Mouse (Mus musculus) left cerebral cortex, adult 8-10 months (tissue): ENCODE measurements around the gene Tpd52l2. TPM values are rescaled to one million over a fixed set of nuclear protein-coding genes. Genes with fewer than 3 reads are reported as not detected.
"Not testable (repeated sequence)": the region's sequence is repeated elsewhere in the genome, so short reads cannot be mapped to it uniquely, and the experiment has no call there.

Experiments used
- DNase-seq, 2 experiments: peaks; one replicate each; pipeline ENCODE4 v3.0.0; 2022; ENCODE audit warnings: low spot score in 2 of 2
- total RNA-seq, 4 experiments: library from RNA; stranded (reverse); gene quantifications; 2 replicates each; pipeline ENCODE4 v1.2.4; 2022

The Tpd52l2 gene
- total RNA-seq, 4 experiments from 2014 or later, result 71.5 to 81.3 (median 74.0) TPM

DNA sequence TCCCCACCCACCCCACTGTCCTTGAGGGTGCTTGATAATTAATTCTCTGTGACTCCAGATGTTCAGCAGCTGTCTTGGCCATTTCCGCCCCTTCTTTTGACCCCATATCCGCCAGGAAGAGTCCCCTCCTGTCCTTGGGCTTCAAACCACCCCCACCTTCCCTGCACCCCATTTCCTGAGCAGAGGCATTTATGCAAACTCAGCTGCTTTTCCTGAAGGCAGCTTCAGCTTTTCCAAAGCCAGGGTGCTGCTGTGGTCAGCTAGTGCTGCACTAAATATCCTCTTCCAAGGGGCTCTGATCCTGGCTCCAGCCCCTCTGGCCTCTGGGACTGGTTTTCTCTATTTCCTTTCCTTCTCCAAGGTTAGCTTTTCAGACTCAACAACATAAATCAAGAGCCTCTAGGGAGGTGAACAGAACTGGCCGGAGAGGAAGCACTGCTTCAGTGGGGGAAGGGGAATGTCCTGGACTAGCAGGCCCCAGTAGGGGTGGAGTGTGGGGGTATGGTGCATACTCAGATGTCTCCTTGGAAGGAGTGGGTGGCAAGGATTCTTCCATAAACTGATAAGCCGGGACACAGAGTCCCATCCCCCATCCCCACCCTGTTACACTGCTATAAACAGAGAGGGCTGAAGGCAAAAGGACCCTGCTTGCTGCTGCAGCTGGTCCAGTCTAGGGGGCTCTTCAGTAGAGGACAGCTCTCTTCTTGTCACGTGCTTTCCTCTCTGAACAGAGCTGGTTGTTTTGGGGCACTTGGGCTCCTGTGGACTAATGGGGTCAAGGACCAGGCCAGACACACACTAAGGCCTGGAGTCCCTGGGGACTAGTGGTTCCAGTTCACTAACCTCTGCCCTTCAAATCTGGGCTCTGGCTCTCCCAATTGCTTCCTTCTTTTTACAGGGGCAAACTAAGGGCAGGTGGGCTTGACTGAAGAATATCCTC, 9.3 kb upstream of the Tpd52l2 start:
- no peak for DNase-seq

DNA sequence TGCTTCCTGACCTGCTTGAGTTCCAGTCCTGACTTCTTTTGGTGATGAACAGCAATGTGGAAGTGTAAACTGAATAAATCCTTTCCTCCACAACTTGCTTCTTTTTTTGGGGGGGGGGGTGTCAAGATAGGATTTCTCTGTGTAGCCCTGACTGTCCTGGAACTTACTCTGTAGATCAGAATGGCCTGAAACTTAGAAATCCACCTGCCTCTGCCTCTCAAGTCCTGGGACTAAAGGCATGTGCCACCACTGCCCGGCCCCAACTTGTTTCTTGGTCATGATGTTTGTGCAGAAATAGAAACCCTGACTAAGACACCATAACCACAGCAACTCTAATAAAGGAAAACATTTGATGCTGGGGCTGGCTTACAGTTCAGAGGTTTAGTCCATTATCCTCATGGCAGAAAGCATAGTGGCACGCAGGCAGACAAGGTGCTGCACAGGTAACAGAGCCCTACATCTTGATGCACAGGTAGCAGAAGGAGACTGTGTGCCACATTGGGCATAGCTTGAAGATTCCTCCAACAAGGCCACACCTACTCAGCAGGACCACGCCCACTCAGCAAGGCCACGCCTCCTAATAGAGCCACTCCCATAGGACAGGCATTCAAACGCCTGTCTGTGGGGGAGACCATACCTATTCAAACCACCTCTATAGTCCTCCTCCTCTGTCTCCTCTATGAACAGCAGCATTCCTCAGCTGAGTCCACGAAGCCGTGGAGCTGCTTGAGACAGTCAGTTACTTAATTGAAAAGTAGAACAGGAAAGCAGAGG, 5.3 kb upstream of the Tpd52l2 start:
- DNase-seq, result no peak

DNA sequence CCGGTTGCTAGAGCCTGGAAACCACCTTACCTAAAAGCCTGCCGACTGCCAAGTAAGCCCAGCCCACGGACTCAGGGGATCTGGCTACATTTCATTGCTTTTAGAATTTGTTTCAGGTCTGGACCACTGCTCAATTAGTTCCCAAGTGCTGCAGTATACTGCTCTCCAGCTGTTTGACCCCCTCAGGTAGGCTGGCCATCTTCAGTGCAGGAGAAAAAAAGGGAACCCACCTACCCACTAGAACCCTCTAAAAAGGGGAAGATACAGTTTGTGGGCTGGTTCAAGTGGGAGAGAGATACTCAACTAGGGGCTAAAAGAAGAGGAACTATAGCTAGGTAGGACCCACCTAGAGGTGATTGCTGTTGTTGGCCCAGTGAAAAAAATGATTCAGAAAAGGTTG, 4.7 kb upstream of the Tpd52l2 start:
- DNase-seq, result no peak

DNA sequence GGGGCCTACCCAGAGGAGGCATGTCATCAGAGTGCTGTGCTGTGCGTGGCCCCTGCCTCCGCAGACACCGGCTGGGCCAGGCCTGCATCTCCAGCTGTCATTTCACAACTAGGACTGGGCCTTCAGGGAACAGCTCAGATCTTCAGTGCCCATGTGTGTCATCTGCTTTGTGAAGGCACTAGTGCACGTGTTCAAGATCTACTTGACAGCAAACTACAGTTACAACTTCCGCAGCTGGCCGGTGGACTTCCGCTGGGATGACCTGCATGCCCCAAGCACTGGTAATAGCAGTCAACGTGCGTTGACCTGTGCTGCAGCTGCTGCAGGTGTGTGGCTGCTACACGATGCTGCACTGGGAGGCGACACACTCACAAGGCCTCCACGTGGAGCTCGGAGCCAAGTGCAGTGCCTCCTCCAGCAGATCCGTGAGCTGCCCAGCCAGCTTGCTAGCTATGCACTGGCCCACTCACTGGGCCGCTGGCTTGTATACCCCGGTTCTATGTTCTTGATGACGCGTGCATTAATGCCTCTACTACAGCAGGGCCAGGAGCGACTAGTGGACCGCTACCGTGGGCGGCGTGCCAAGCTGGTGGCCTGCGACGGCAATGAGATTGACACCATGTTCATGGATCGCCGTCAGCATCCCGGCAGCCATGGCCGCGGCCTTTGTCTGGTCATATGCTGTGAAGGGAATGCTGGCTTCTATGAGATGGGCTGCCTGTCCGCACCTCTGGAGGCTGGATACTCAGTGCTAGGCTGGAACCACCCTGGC, 3.6 kb upstream of the Tpd52l2 start, which contains the start of gene Abhd16b:
TSS of gene Abhd16b (plus strand) at position 51 of the 772 bp plus-strand sequence.
- DNase-seq, result no peak

DNA sequence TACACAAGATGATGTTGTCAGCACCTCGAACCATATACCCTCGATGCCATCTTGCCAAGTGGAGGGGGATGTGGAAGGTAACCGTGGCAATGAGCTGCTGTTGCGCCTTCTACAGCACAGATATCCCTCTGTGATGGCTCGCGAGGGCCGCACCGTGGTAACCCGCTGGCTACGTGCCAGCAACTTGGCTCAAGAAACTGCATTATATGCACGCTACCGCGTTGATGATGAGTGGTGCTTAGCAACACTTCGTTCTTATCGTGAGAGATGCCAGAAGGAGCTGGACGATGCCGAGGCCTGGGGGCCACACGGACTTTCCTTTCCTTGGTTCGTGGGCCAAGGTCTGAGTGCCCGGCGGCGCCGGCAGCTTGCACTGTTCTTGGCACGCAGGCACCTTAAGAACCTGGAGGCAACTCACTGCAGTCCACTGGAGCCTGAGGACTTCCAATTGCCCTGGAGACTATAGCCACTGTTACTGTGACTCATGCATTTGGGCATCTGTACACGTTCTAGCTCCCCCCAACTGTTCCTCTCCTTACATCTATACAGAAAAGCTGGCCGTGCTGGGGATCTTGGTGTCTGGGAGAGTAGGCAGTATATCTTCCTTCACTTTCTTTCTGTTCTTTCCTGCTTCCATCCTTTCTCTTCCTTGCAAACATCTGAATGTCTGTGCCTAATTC, 2.5 kb upstream of the Tpd52l2 start:
- DNase-seq, result no peak

DNA sequence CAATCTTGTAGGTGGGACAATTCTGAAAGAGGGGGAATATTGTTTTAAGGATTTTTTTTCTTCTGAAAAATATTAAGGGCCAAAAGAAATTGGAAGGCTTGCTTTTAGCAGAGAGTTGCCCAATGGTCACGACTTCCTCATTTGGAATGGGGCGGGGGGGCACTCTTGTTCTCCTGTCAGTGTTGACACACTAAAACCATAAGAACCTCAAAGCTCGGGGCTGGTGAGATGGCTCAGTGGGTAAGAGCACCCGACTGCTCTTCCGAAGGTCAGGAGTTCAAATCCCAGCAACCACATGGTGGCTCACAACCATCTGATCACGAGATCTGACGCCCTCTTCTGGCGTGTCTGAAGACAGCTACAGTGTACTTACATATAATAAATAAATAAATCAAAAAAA, 1.1 kb upstream of the Tpd52l2 start:
- not testable (repeated sequence) for DNase-seq

DNA sequence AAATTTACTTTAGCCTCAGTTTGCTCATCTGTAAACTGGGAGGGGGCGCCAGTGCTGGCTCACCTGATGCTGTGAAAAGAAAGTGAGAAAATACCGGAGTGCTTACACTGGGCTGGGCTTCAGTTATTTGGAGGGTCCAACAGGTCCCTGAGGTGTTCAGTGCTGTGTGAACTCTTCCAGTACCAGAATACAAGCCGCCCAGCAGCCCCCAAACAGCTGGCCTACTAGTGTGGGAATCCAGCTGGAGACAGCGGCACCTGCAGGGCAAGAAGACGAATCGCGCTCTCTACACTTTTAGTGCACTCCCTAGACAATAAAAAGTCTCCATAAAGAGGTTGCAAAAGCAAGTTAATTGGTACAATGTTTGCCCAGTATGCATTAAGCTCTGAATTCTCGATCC, 661 bp upstream of the Tpd52l2 start:
- DNase-seq, result peak; percentile 18 to 25

DNA sequence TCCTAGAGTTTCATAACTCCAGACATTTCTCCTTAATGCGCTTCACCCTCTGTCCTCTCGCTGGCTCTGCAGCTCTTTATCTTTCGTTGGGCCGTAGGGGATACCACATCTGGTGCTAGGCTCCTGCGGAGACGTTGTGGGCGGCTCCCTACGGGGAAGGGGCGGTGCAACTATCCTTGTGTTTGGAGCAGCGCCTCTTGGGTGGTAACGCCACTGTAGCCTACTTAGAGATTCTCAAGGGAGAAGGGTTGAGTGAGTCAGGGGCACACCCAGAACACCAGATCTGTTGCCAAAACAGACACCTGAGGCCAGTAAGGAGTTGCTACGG, 570 bp downstream of the Tpd52l2 start:
- peak; percentile 18 to 41 for DNase-seq

DNA sequence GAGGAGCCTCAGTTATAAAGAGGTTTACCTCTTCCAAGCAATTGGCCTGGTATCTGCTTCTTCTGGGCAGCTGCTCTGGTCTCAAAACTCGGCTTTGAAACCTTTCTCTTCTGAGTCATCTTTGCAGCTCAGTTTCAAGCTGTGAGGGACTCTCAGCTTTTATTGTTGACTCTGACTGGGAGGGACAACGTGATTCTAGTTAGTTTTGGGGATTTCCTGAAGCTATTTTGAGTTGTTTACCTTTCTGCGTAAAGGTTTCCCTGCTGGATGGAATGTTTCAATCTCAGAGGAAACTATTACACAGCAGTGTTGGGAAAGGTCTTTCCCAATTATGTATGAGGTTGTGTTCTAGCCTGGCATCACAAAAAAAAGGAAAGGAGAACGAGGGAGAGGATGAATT, 1.7 kb downstream of the Tpd52l2 start:
- no peak for DNase-seq

DNA sequence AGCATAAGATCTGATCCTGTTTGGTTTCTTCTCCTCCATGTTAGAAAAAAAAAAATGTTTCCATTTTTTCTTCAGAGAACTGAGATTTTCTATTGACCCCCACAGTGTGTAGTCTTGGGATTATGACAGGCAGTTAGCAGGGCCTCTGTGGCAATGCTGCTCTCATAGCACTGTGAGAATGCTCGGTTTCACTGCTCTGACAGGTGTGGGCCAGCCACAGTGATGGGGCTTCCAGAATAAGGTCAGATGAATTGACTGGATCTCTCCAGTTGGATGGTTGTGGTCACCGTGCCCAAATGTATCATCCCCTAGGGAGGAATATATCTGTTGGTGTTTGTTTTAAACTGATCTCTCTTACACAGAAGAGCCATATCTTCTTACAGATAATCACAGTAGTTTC, 12.2 kb downstream of the Tpd52l2 start:
- no peak for DNase-seq

DNA sequence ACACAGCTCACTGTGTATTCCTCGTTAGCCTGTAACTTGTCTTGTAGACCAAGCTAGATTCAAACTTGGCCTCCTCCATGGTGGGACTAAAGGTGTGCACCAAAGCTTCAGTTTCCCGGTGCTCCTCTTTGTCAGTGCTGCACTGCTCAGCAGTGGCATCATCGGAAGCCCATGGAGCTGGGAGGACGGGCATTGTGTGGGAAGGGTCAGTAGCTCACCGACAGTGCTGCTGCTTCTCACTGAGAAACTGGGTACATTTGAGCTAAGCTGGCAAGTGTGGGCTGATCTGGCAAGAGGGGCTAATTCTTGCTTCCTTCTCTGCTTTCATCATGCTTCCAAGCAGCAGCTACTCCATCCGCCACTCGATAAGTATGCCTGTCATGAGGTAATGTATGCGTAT, 14.3 kb downstream of the Tpd52l2 start:
- DNase-seq, result no peak

DNA sequence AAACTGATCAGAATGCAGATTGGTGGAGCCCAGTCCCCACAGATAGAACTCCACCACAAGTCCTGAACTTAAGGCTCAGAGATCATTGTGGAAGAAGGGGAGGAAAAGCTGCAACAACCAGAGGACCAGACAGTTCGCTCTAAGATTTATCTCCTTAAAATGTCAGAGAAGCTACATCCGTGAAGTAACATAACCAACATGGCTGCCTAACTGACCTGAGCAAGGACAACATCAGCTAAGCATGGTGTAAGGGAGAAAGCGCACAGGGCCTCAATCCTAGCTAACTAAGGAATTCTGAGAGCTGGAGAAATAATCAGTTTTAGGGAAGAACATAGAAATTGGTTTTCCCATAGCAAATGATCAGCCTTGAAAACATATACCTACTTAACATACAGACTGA, 22.3 kb downstream of the Tpd52l2 start:
- no peak for DNase-seq

DNA sequence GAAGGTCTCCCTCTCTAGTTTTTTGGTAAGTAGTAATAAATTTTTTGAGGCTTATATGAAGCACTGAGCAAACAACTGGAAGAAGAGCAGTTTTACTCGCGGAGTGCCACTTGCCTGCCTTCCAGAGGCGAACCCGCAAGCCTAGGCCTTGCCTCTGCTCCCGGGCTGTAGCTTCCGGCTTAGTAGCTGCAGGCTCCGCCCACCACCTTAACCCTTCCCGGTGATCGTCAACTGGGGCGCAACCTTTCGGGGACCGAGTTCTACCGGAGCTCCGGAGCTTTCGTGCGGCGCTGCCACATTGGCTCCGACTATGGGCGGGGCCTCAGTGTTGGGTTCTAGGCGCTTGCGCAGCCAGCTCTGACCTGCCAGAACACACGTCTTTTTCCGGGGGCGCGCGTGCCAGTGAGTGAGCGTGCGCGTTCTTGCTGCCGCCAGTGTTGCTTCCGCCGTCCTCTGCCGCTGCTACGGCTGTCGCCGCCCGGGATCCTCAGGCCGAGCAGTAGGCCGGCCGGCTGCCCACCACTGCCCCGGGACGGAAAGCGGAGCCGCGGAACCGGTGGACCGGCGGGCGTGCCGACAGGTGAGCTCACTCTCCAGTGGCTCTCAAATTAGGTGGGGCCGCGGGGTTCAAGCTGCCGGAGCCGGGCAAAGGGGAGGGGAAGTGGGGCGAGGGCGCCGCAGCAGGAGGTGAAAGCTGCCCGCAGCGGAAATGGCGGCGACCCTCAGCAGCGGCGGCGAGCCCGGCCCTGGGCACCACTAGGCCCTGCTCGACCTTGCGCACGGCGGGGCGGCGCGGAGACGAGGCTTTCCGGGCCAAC, 23.4 kb downstream of the Tpd52l2 start, which contains the start of gene Dnajc5:
TSS of gene Dnajc5 (plus strand) at position 368 of the 818 bp plus-strand sequence.
- peak; percentile 92 to 98 for DNase-seq

DNA sequence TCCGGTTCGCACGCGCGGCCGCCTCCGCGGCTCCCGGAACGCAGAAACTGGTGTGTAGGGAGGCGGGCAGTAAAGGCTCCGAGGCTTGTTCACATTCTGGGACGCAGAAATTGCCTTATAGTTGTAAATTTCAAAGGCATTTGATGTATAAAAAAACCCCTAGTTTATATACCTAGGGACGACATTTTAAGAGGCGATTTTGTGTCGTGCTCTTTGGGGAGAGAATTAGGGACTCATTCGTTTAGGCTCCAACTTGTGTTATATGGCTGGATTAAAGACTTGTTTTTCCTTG, 23.9 kb downstream of the Tpd52l2 start:
- no peak for DNase-seq

DNA sequence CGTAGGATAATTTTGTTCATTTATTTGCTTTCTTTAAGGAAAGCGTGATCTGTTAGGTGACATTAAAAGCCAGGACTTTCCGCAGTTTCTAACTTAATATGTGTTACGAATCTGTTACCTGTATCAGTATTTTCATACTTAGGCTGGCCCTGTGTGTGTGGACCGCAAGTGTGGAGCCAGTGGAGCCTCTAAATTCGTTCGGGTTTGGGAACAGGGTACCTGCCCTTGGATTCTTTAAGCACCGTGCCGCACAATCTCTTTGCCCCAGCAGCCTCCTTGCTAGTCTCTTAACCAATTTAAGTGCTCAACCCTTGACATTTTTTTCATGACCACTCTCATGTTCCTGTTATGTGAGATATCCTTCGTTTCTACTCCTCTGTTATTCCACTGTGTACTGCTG, 24.5 kb downstream of the Tpd52l2 start:
- DNase-seq, result no peak

DNA sequence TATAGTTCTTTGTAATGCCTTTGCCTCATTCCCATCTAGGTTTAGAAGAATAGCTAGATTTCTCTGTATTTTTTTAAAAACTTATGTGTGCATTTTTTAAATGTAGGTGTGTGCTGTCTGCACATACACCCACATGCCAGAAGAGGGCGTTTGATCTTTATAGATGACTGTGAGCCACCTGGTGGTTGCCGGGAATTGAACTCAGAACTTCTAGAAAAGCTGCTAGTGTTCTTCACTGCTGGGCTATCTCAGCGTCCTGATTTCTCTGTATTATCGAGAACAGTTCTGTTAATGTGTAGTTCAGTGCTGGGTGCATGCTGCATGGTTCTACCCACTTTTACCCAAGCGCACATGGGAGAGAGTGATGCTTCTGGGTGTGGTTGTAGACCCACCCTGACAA, 25.9 kb downstream of the Tpd52l2 start:
- DNase-seq, result no peak

DNA sequence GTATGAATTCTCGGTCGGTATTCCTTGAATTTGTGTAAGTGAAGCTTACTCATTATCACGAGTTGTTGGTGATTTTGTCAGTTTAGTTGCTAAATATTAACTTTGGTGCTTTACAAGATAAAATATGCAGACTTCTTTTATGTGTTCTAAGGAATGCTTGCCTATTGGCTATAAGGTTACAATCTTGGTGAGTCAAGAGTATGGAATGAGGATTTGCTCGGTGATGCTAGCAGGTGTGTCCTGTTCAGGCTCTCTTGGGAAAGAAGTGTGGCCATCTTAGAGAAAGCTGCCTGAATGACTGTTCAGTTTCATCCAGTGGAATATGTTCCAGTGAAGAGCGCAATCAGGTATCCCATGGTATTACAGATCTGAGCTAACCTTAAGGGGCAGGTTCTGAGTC, 28.6 kb downstream of the Tpd52l2 start:
- DNase-seq, result no peak

DNA sequence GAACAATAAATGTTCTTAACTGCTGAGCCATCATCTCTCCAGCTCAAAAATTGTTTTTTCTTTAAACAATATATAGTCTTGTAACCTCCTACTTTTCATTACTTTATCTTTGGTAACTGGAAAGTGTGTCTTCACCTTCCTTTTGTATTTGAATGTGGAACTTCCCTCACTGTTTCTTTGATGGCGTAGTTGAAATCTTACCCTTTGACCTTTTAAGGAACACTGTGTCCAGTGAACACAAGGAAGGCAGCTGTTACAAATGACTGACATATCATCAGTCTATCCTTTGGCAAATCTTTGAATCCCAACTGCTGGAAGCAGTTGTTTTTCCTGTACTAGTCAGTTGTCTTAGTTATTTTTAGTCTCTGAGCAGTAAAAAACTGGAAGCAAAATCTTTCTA, 32.1 kb downstream of the Tpd52l2 start:
- DNase-seq, result no peak

DNA sequence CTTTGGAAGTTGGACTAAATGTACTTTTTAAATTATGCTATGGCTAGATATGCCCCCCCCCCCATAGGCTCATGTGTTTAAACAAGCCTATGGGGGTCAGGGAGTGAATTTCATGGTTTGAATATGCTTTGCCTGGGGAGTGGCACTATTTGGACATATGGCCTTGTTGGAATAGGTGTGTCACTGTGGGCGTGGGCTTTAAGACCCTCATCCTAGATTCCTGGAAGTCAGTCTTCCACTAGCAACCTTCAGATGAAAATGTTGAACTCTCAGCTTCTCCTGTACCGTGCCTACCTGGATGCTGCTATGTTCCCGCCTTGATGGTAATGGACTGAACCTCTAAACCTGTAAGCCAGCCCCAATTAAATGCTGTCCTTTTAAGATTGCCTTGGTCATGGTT, 35.6 kb downstream of the Tpd52l2 start:
- no peak for DNase-seq

DNA sequence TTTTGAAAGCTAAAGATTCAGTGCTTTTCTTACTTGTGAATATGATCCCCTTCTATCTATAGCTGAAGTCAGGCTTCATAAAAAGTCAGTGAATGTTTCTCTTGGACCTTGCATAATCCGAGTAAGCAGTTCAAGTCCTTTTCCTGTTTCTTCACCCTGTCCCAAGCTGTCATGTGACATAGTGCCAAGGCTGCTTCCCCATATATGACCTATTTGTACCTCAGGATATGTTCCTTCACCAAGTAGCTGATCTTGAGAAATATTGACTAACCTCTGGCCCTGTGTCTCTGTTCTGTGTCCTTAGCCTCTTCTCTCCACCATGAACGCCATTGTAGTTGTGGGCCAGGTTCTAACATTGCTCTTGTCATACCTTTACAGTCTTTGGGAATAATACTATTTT, 39.5 kb downstream of the Tpd52l2 start:
- no peak for DNase-seq
